Mouse (Mus musculus) T-helper 17 cell (primary cell): ENCODE measurements around the gene Gm14781.
"Not testable (repeated sequence)": the region's sequence is repeated elsewhere in the genome, so short reads cannot be mapped to it uniquely, and the experiment has no call there.

Source experiments
- in situ Hi-C, 2 experiments: fragments of 300-600 bp; cut with MboI, MseI; formaldehyde crosslinking; loops; 1 replicate in 1 of 2; 2 replicates in 1 of 2; pipeline ENCODE4 v1.15.1; 2025; ENCODE audit warnings: high pct_unique_total_duplicates in 2 of 2

Gene Gm14781

GRCm38 (mm10) chrX:91631894-91632293, at the start of gene Gm14781:
Gene Gm14781 (plus strand): TSS chrX:91632194.
- in situ Hi-C loops: not testable (repeated sequence)

GRCm38 (mm10) chrX:91654964-91655575, 23.1 kb downstream of the Gm14781 start:
- in situ Hi-C loops: not testable (repeated sequence)
